Mouse (Mus musculus): ENCODE measurements at regions not wholly inside any gene's neighbourhood (a gene's known extent, or its start where the extent isn't known, plus 50 kb on each side); places are given as distances from the start of the nearest gene placed in this dataset.

DNA sequence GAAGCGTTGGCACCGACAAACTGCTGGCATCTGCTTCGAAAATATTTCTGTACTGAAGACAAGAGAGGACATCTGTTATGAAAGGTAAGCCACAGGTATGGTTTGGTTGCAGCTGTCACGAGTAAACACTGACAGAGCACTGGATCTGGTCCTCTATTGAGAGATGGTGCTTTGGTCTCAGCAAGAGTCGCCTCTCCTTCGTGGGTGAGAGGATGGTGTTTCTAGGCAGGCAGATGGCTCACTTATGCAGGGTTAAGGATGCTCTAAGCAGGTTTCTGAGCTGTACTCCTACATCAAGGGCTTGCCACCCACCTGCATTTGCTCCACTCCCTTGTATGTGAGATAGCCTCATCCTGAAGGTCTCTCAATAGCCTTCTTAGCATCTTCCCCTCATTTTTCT lies 448.3 kb upstream of the Gulo start:
- TF ChIP-seq CTCF (conservative IDR thresholded peaks at IDR 0.05; ENCODE audit: low read length) (no peak), NANOG (IDR thresholded peaks at IDR 0.05; ENCODE audit: borderline replicate concordance, low read length) (no peak), POU5F1 (IDR thresholded peaks at IDR 0.05; ENCODE audit: borderline replicate concordance, low read length) (no peak)

Data from E14TG2a.4 (cell line).